Mouse (Mus musculus) small intestine, adult 2 months (tissue): ENCODE data around the gene Gm45837. TPM values are rescaled to one million over a fixed set of nuclear protein-coding genes. Genes with fewer than 3 reads are reported as not detected.

Experiments used
- H3K27ac ChIP-seq: fragments of 200-500 bp; 2 replicates; pipeline ENCODE4 v1.5.1; 2012; ENCODE audit warnings: low read depth, low read length, control low read depth, inconsistent platforms; ENCODE audit not compliant: insufficient read depth
- H3K27me3 ChIP-seq: fragments of 200-500 bp; 2 replicates; pipeline ENCODE4 v1.6.1; 2012; ENCODE audit warnings: mild to moderate bottlenecking, moderate library complexity, low read length, inconsistent platforms; ENCODE audit not compliant: control insufficient read depth, insufficient read depth
- H3K36me3 ChIP-seq: fragments of 200-500 bp; 2 replicates; pipeline ENCODE4 v1.6.1; 2012; ENCODE audit warnings: mild to moderate bottlenecking, low read length, control low read depth, inconsistent platforms; ENCODE audit not compliant: control insufficient read depth, insufficient read depth
- H3K4me1 ChIP-seq: fragments of 200-500 bp; 2 replicates; pipeline ENCODE4 v1.6.1; 2012; ENCODE audit warnings: low read length, inconsistent platforms, mixed read lengths; ENCODE audit not compliant: control insufficient read depth, insufficient read depth, insufficient read length
- H3K4me3 ChIP-seq: fragments of 200-500 bp; 2 replicates; pipeline ENCODE4 v1.5.1; 2012; ENCODE audit warnings: low read depth, mild to moderate bottlenecking, control low read depth, inconsistent platforms, low read length, moderate library complexity
- CTCF ChIP-seq: fragments of 200-500 bp; IDR thresholded peaks from 2 replicates; pipeline ENCODE4 v1.5.1; 2012; ENCODE audit warnings: low read depth, mild to moderate bottlenecking, control low read depth, inconsistent platforms, low read length, moderate library complexity, mixed read lengths; ENCODE audit not compliant: insufficient replicate concordance, insufficient read length; ENCODE audit errors: extremely low read depth
- POLR2A ChIP-seq: fragments of 200-500 bp; IDR thresholded peaks from 2 replicates; pipeline ENCODE4 v1.6.1; 2012; ENCODE audit warnings: low read depth, mild to moderate bottlenecking, control low read depth, inconsistent platforms, low read length, moderate library complexity
- WGBS: fragments of 180-500 bp; shearing (Covaris S2); methylation state at CpG from one replicate; pipeline ENCODE4 v1.1.7; 2018; 5-methylcytosine and 5-hydroxymethylcytosine counted together
- polyA plus RNA-seq: library from polyadenylated mRNA; depleted of rRNA; stranded (reverse); fragments of >200 nt; gene quantifications from 2 replicates; pipeline ENCODE4 v1.2.3, GENCODE M21; 2012

Gene Gm45837
- polyA plus RNA-seq, 1 experiment = 0.51 TPM

GRCm38 (mm10) chr7:101435038-101435437, 24.4 kb downstream of the Gm45837 start:
- 56% methylated on average over 6 of the region's 6 CpGs for WGBS
- no peak for TF ChIP-seq CTCF
- TF ChIP-seq POLR2A = no peak

GRCm38 (mm10) chr7:101437876-101438275, 27.2 kb downstream of the Gm45837 start:
- Histone ChIP-seq H3K27ac (no peak overlapping the region), H3K4me1 (no peaks in the 10 kb centered on the region), H3K27me3 (no peaks in the 10 kb centered on the region), H3K36me3 (no peaks in the 10 kb centered on the region), H3K4me3 (no peak overlapping the region)
- no peak for TF ChIP-seq CTCF
- no peak for TF ChIP-seq POLR2A
- 9% methylated on average over 1 of the region's 1 CpGs for WGBS

More at GRCm38 (mm10) chr7:101435038-101435437, 24.4 kb downstream of the Gm45837 start:
- H3K27me3 ChIP-seq = no peaks in the 10 kb centered on the region
- no peaks in the 10 kb centered on the region for H3K36me3 ChIP-seq
- no peak overlapping the region for H3K27ac ChIP-seq
- H3K4me3 ChIP-seq = no peak overlapping the region
- H3K4me1 ChIP-seq = no peaks in the 10 kb centered on the region

DNA sequence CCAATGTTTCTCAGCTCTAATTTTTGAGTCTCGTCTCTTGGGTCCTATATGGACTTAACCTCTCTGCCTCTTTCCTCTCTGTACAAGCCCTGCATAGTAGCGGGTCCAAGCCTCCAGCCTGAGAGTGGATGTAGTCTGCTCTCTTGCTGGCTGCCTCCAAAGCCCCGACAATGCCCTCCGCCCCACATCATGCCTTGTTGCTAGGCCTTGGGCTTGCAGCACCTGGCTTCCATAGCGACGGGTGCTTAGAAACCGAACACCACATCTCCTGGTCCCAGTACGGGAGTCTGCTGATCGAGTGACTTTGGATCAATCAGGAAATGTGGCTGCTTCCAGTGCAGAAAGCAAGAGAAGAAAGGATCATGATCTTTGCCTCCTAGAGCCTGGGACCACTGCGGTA, 32.4 kb downstream of the Gm45837 start:
- Histone ChIP-seq H3K27ac (no peak overlapping the region), H3K36me3 (no peaks in the 10 kb centered on the region), H3K4me3 (no peak overlapping the region), H3K4me1 (no peaks in the 10 kb centered on the region), H3K27me3 (no peaks in the 10 kb centered on the region)
- WGBS = 59% methylated on average over 10 of the region's 10 CpGs
- TF ChIP-seq CTCF (no peak), POLR2A (no peak)

GRCm38 (mm10) chr7:101444211-101444610, 33.5 kb downstream of the Gm45837 start:
- Histone ChIP-seq H3K4me3 (no peak overlapping the region), H3K4me1 (no peaks in the 10 kb centered on the region), H3K27ac (no peak overlapping the region), H3K27me3 (no peaks in the 10 kb centered on the region), H3K36me3 (no peaks in the 10 kb centered on the region)
- WGBS = 70% methylated on average over 4 of the region's 4 CpGs
- no peak for TF ChIP-seq POLR2A

DNA sequence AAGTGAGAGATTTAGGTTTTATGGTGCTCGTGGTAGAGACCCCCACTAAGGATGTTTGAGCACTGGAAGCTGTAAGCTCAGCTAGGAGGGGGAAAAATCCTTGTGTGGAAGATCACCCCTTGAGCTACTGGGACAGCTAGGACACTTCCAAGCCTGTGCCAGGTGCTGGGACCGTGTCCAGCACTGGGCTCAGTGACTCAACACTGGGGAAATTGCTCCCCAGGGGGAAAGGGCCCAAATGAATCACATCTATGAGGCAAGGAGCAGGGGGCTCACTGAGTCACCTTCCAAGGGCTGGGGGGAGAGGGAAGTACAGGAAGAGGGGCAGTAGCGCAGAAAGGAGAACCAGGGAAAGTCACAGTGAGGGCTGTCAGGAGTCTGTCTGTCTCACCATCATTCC, 39.2 kb downstream of the Gm45837 start:
- H3K4me3 ChIP-seq = no peak overlapping the region
- no peaks in the 10 kb centered on the region for H3K36me3 ChIP-seq
- no peaks in the 10 kb centered on the region for H3K4me1 ChIP-seq
- peaks cover 13% of the 10 kb centered on the region for H3K27me3 ChIP-seq
- no peak overlapping the region for H3K27ac ChIP-seq
- TF ChIP-seq POLR2A (no peak), CTCF (no peak)
- 25% methylated on average over 3 of the region's 3 CpGs for WGBS

GRCm38 (mm10) chr7:101450422-101451401, 40.0 kb downstream of the Gm45837 start:
- WGBS = 1% methylated on average over 66 of the region's 68 CpGs
- peak overlapping the region; percentile 71 for H3K4me3 ChIP-seq
- peaks cover 13% of the 10 kb centered on the region for H3K27me3 ChIP-seq
- no peak overlapping the region for H3K27ac ChIP-seq
- TF ChIP-seq POLR2A (0 out of 2 replicates have a peak, but pooled peaks have one; percentile 8), CTCF (peak; percentile 90)
- H3K4me1 ChIP-seq = no peaks in the 10 kb centered on the region
- H3K36me3 ChIP-seq = no peaks in the 10 kb centered on the region

DNA sequence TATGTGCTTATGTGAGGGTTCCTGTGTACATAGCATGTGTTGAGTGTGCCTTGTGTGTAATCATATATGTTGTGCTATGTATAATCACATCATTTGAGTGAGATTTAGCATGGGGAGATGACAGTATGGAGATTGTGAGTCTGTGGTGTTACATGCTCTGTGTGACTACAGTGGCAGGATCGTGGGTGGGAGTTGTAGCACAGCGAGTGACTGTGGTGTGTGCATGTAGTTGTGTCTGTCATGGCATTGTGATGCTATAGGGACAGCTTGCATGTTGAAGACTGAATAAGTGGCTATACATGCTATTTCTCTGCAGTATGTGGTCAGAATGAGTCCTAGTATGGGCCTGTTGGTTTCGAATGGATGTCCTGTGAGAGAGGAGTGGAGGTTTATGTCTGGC, 42.0 kb downstream of the Gm45837 start:
- TF ChIP-seq POLR2A (no peak), CTCF (no peak)
- H3K4me3 ChIP-seq = no peak overlapping the region
- peaks cover 13% of the 10 kb centered on the region for H3K27me3 ChIP-seq
- no peak overlapping the region for H3K27ac ChIP-seq
- peaks cover 2% of the 10 kb centered on the region; the same call in 1 of the 2 replicates for H3K4me1 ChIP-seq
- no peaks in the 10 kb centered on the region for H3K36me3 ChIP-seq
- 80% methylated on average over 3 of the region's 3 CpGs for WGBS
